Mouse (Mus musculus): ENCODE measurements around the gene Zbtb41.

Zbtb41 gene

DNA sequence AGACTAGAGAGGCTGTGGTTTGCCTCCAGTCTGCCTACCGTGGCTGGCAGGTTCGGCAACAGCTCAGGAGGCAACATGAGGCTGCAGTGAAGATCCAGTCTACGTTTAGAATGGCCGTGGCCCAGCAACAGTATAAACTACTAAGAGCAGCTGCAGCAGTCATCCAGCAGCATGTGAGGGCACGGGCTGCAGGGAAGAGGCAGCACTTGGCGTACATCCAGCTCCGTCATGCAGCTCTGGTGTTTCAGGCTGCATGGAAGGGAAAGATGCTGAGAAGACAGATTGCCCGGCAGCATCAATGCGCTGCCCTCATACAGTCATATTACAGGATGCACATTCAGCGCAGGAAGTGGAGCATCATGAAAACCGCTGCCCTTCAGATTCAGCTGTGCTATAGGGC lies 56.8 kb downstream of the Zbtb41 start:
- DNase-seq (ENCODE audit: low spot score): no peak

GRCm38 (mm10) chr1:139480246-139480645 lies 58.2 kb downstream of the Zbtb41 start:
- DNase-seq (ENCODE audit: low spot score): no peak

GRCm38 (mm10) chr1:139481146-139481545 lies 59.1 kb downstream of the Zbtb41 start:
- no peak for DNase-seq (ENCODE audit: low spot score)

GRCm38 (mm10) chr1:139494630-139495029 lies 72.5 kb downstream of the Zbtb41 start:
- no peak for DNase-seq (ENCODE audit: low spot score)

GRCm38 (mm10) chr1:139495408-139495807 lies 73.3 kb downstream of the Zbtb41 start:
- no peak for DNase-seq (ENCODE audit: low spot score)

DNA sequence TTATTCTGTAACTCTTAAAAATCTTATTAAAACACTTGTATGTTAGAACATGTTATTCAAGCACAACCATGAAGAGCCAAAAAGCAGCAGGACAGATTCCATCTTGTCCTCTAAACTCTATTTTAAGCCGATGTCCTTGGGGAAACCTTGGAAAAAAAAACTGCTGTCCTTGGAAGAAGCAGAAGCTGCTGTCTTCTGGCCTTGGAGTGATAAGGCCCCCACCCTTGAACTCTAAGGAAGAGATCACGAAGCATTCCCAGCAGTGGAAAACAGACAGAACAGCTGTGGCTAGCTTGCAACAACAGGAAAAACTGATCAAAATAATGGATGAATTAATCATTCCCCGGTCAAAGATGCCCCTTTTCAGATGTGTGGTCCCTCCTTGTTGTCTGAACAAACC lies 74.1 kb downstream of the Zbtb41 start:
- DNase-seq (ENCODE audit: low spot score): no peak

DNA sequence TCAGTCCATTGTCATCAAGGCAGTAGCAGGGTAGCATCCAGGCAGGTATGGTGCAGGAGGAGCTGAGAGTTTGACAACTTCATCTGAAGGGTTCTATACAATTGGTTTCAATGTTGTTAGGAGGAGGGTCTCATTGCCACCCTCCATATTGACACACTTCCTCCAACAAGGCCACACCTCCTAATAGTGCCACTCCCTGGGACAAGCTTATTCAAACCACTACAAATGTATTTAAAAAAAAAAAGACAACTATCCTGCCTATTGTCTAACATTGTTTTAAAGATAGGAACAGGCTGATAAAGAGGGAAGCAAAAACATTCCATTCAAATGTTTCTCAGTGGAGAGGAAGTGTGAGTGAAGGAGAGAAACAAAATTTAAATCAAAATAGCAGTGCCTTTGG lies 77.7 kb downstream of the Zbtb41 start:
- DNase-seq (ENCODE audit: low spot score): no peak

DNA sequence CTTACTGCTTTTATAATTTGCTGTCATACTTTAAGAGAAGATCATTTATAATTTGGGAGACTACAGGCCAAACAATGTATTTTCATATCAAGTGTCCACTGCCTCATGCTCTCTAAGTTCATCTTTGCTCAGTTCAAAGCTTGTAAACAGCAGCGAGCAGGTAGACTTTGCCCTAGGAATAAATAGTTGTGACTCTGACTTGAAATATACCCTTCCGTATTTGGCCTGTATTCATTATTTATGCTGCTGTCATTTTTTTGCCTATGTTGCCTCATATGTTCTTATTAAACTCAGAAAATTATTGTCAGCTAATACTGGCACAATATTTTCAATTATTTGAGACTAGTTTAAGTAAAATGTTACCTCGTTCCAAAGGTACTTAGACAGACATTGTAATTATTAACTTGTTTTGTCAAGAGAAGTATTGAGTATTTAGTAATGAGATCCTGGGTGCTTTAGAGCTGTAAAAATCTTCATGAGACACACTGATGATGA lies 79.2 kb downstream of the Zbtb41 start, which contains the start of gene F13b:
TSS of gene F13b (plus strand) at position 445 of the 495 bp plus-strand sequence.
- no peak for DNase-seq (ENCODE audit: low spot score)
